Mouse (Mus musculus) telencephalon, adult 2 months (tissue): Measurements from ENCODE around the gene Mrpl23.
A peak's percentile ranks its signal among the peaks of the same experiment; 100 is the strongest.

Source experiments
- DNase-seq: peaks from one replicate; pipeline ENCODE4 v3.0.0-alpha.2; 2011; ENCODE audit warnings: low read depth, low spot score

The Mrpl23 gene

GRCm38 (mm10) chr7:142520331-142520730 is 12.2 kb upstream of the Mrpl23 start:
- DNase-seq = no peak

GRCm38 (mm10) chr7:142522352-142522751 is 10.1 kb upstream of the Mrpl23 start:
- DNase-seq = no peak

- no peak for DNase-seq
Observed at GRCm38 (mm10) chr7:142523200-142523990, 9.1 kb upstream of the Mrpl23 start.

GRCm38 (mm10) chr7:142525342-142526178 is 6.9 kb upstream of the Mrpl23 start:
- no peak for DNase-seq

GRCm38 (mm10) chr7:142529350-142529749 is 3.1 kb upstream of the Mrpl23 start:
- DNase-seq = no peak

- no peak for DNase-seq
Observed at GRCm38 (mm10) chr7:142531973-142532521, 439 bp upstream of the Mrpl23 start.

- DNase-seq = peak; percentile 51
Observed at GRCm38 (mm10) chr7:142533059-142533855, 771 bp downstream of the Mrpl23 start.

- no peak for DNase-seq
Observed at GRCm38 (mm10) chr7:142535116-142535515, 2.6 kb downstream of the Mrpl23 start.

- no peak for DNase-seq
Observed at GRCm38 (mm10) chr7:142535832-142536231, 3.3 kb downstream of the Mrpl23 start.

GRCm38 (mm10) chr7:142537181-142537580 is 4.7 kb downstream of the Mrpl23 start:
- DNase-seq = no peak

GRCm38 (mm10) chr7:142537879-142538278 is 5.4 kb downstream of the Mrpl23 start:
- DNase-seq = peak; percentile 2

GRCm38 (mm10) chr7:142538291-142538690 is 5.8 kb downstream of the Mrpl23 start:
- DNase-seq = no peak

- peak; percentile 6 for DNase-seq
Observed at GRCm38 (mm10) chr7:142538766-142539165, 6.3 kb downstream of the Mrpl23 start.

- DNase-seq = no peak
Observed at GRCm38 (mm10) chr7:142539828-142540227, 7.3 kb downstream of the Mrpl23 start.

GRCm38 (mm10) chr7:142542771-142543303 is 10.4 kb downstream of the Mrpl23 start:
- no peak for DNase-seq

- DNase-seq = no peak
Observed at GRCm38 (mm10) chr7:142545967-142546366, 13.5 kb downstream of the Mrpl23 start.

GRCm38 (mm10) chr7:142547874-142548273 is 15.4 kb downstream of the Mrpl23 start:
- DNase-seq = no peak

GRCm38 (mm10) chr7:142548706-142549105 is 16.2 kb downstream of the Mrpl23 start:
- DNase-seq = no peak

GRCm38 (mm10) chr7:142549941-142550763 is 17.7 kb downstream of the Mrpl23 start:
- DNase-seq = no peak

GRCm38 (mm10) chr7:142550935-142551373 is 18.5 kb downstream of the Mrpl23 start:
- DNase-seq = no peak
